Comparison of ENCODE assay signal across 1 mouse cellular context in the genomic region with DNA sequence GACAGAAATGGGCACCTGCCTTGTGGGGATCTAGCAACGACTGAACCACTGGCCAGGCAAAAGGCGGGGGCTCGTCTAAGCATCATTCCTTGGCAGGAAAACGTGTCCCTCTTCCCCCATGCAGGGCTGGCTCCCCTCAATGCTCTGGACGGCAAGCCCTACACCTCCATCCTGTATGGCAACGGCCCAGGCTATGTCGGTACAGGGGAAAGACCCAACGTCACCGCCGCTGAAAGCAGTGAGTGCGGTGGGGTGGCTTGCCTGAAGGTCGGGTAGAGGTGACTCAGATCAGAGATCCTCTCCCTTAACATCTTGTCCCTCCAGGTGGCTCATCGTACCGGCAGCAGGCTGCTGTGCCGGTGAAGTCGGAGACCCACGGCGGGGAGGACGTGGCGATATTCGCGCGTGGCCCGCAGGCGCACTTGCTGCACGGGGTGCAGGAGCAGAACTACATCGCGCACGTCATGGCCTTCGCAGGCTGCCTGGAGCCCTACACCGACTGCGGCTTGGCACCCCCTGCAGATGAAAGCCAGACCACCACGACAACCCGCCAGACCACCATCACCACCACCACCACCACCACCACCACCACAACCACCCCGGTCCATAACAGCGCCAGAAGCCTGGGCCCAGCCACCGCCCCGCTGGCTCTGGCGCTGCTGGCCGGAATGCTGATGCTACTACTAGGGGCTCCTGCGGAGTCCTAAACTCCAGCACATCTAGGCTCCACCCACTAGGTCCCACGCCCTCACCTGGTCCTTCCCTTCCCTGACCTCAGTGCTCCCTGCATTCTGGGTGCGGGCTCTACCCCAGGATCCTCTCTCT.
TF ChIP-seq lines count a peak whose summit lies in the region.

No protein-coding gene starts in this region.

TF ChIP-seq in ES-E14, 5 proteins besides CTCF, POLR2A, EP300 and RAD21:
- TF ChIP-seq MAFK (IDR thresholded peaks at IDR 0.05; ENCODE audit: insufficient read depth, low read depth, low read length) (no peak), ZNF384 (IDR thresholded peaks at IDR 0.05; ENCODE audit: low read depth, low read length) (no peak), HCFC1 (IDR thresholded peaks at IDR 0.05; ENCODE audit: borderline replicate concordance, insufficient read depth, low read length) (no peak), CHD2 (IDR thresholded peaks at IDR 0.05; ENCODE audit: low read depth, low read length) (no peak), ZC3H11A (IDR thresholded peaks at IDR 0.05; ENCODE audit: borderline replicate concordance, low read depth, low read length) (no peak)
